Mouse (Mus musculus): Measurements from ENCODE around the gene Fmnl2. TPM values are rescaled to one million over a fixed set of nuclear protein-coding genes. Genes with fewer than 3 reads are reported as not detected.

Fmnl2 gene
- polyA plus RNA-seq, 1 experiment from 2014 or later, result 0.89 TPM

GRCm38 (mm10) chr2:53026056-53026769, 168.6 kb downstream of the Fmnl2 start:
- DNase-seq (no peak), ATAC-seq (no peak)
- TF ChIP-seq CTCF (IDR thresholded peaks at IDR 0.05; ENCODE audit: low read depth) (no peak), EP300 (IDR thresholded peaks at IDR 0.05; ENCODE audit: low read depth) (no peak)
- Histone ChIP-seq H3K4me3 (ENCODE audit: low read depth, low read length) (no peak overlapping the region), H3K9me3 (ENCODE audit: low read length) (no peaks in the 10 kb centered on the region), H3K27me3 (ENCODE audit: insufficient read depth, low read length) (no peaks in the 10 kb centered on the region), H3K36me3 (replicated peaks; ENCODE audit: insufficient read depth, low read length) (no peaks in the 10 kb centered on the region), H3K4me2 (ENCODE audit: low read depth, low read length) (no peak overlapping the region), H3K9ac (replicated peaks) (no peak overlapping the region), H3K4me1 (ENCODE audit: insufficient read depth) (no peaks in the 10 kb centered on the region), H3K27ac (ENCODE audit: low read depth) (no peak overlapping the region)
- 64% methylated on average over 5 of the region's 5 CpGs for WGBS (ENCODE audit: insufficient replicate concordance)

- Histone ChIP-seq H3K9ac (replicated peaks) (no peak overlapping the region), H3K9me3 (ENCODE audit: low read length) (no peaks in the 10 kb centered on the region), H3K4me1 (ENCODE audit: insufficient read depth) (no peaks in the 10 kb centered on the region), H3K36me3 (replicated peaks; ENCODE audit: insufficient read depth, low read length) (no peaks in the 10 kb centered on the region), H3K27me3 (ENCODE audit: insufficient read depth, low read length) (no peaks in the 10 kb centered on the region), H3K4me2 (ENCODE audit: low read depth, low read length) (no peak overlapping the region), H3K27ac (ENCODE audit: low read depth) (no peak overlapping the region), H3K4me3 (ENCODE audit: low read depth, low read length) (no peak overlapping the region)
- DNase-seq (no peak), ATAC-seq (0 out of 2 replicates have a peak, but pooled peaks have one; percentile 19)
- 74% methylated on average over 1 of the region's 1 CpGs for WGBS (ENCODE audit: insufficient replicate concordance)
- no peak for TF ChIP-seq EP300 (IDR thresholded peaks at IDR 0.05; ENCODE audit: low read depth)
- no peak for TF ChIP-seq CTCF (IDR thresholded peaks at IDR 0.05; ENCODE audit: low read depth)
Observed at GRCm38 (mm10) chr2:53028868-53029267, 171.2 kb downstream of the Fmnl2 start.

- DNase-seq (no peak), ATAC-seq (no peak)
- no peaks in the 10 kb centered on the region for H3K27me3 ChIP-seq (ENCODE audit: insufficient read depth, low read length)
- no peaks in the 10 kb centered on the region for H3K36me3 ChIP-seq (replicated peaks; ENCODE audit: insufficient read depth, low read length)
- WGBS (ENCODE audit: insufficient replicate concordance), result 73% methylated on average over 7 of the region's 7 CpGs
- H3K9ac ChIP-seq (replicated peaks), result no peak overlapping the region
- H3K27ac ChIP-seq (ENCODE audit: low read depth), result no peak overlapping the region
- H3K4me1 ChIP-seq (ENCODE audit: insufficient read depth), result no peaks in the 10 kb centered on the region
- H3K4me3 ChIP-seq (ENCODE audit: low read depth, low read length), result no peak overlapping the region
- H3K4me2 ChIP-seq (ENCODE audit: low read depth, low read length), result no peak overlapping the region
- H3K9me3 ChIP-seq (ENCODE audit: low read length), result no peaks in the 10 kb centered on the region
- no peak for TF ChIP-seq CTCF (IDR thresholded peaks at IDR 0.05; ENCODE audit: low read depth)
- no peak for TF ChIP-seq EP300 (IDR thresholded peaks at IDR 0.05; ENCODE audit: low read depth)
Observed at GRCm38 (mm10) chr2:53029716-53030431, 172.2 kb downstream of the Fmnl2 start.

GRCm38 (mm10) chr2:53030432-53030826, 172.8 kb downstream of the Fmnl2 start:
- Histone ChIP-seq H3K4me1 (ENCODE audit: insufficient read depth) (no peaks in the 10 kb centered on the region), H3K36me3 (replicated peaks; ENCODE audit: insufficient read depth, low read length) (no peaks in the 10 kb centered on the region), H3K27me3 (ENCODE audit: insufficient read depth, low read length) (no peaks in the 10 kb centered on the region), H3K4me3 (ENCODE audit: low read depth, low read length) (no peak overlapping the region), H3K9me3 (ENCODE audit: low read length) (no peaks in the 10 kb centered on the region), H3K9ac (replicated peaks) (no peak overlapping the region), H3K27ac (ENCODE audit: low read depth) (no peak overlapping the region), H3K4me2 (ENCODE audit: low read depth, low read length) (no peak overlapping the region)
- TF ChIP-seq EP300 (IDR thresholded peaks at IDR 0.05; ENCODE audit: low read depth) (no peak), CTCF (IDR thresholded peaks at IDR 0.05; ENCODE audit: low read depth) (no peak)
- 80% methylated on average over 5 of the region's 5 CpGs for WGBS (ENCODE audit: insufficient replicate concordance)
- no peak for ATAC-seq
- no peak for DNase-seq

GRCm38 (mm10) chr2:53038253-53038652, 180.6 kb downstream of the Fmnl2 start:
- Histone ChIP-seq H3K36me3 (replicated peaks; ENCODE audit: insufficient read depth, low read length) (no peaks in the 10 kb centered on the region), H3K9me3 (ENCODE audit: low read length) (no peaks in the 10 kb centered on the region), H3K9ac (replicated peaks) (no peak overlapping the region), H3K27me3 (ENCODE audit: insufficient read depth, low read length) (no peaks in the 10 kb centered on the region), H3K4me3 (ENCODE audit: low read depth, low read length) (no peak overlapping the region), H3K27ac (ENCODE audit: low read depth) (no peak overlapping the region), H3K4me2 (ENCODE audit: low read depth, low read length) (no peak overlapping the region), H3K4me1 (ENCODE audit: insufficient read depth) (no peaks in the 10 kb centered on the region)
- ATAC-seq (no peak), DNase-seq (no peak)
- TF ChIP-seq EP300 (IDR thresholded peaks at IDR 0.05; ENCODE audit: low read depth), result no peak
- no peak for TF ChIP-seq CTCF (IDR thresholded peaks at IDR 0.05; ENCODE audit: low read depth)
- 77% methylated on average over 2 of the region's 2 CpGs for WGBS (ENCODE audit: insufficient replicate concordance)

- ATAC-seq, result no peak
- 72% methylated on average over 9 of the region's 9 CpGs for WGBS (ENCODE audit: insufficient replicate concordance)
- H3K27ac ChIP-seq (ENCODE audit: low read depth), result no peak overlapping the region
Observed at GRCm38 (mm10) chr2:53038737-53039136, 181.1 kb downstream of the Fmnl2 start.

More at GRCm38 (mm10) chr2:53038737-53039136, 181.1 kb downstream of the Fmnl2 start:
- no peak for DNase-seq
- TF ChIP-seq EP300 (IDR thresholded peaks at IDR 0.05; ENCODE audit: low read depth) (no peak), CTCF (IDR thresholded peaks at IDR 0.05; ENCODE audit: low read depth) (no peak)
- no peak overlapping the region for H3K4me2 ChIP-seq (ENCODE audit: low read depth, low read length)
- no peaks in the 10 kb centered on the region for H3K4me1 ChIP-seq (ENCODE audit: insufficient read depth)
- H3K9me3 ChIP-seq (ENCODE audit: low read length), result no peaks in the 10 kb centered on the region
- no peaks in the 10 kb centered on the region for H3K27me3 ChIP-seq (ENCODE audit: insufficient read depth, low read length)
- no peak overlapping the region for H3K4me3 ChIP-seq (ENCODE audit: low read depth, low read length)
- no peak overlapping the region for H3K9ac ChIP-seq (replicated peaks)
- no peaks in the 10 kb centered on the region for H3K36me3 ChIP-seq (replicated peaks; ENCODE audit: insufficient read depth, low read length)

Data from liver, postnatal 0 days (tissue).